ENCODE assay signal across 23 mouse cellular contexts in genomic region chr7:44225076-44225475, GRCm38 (mm10). TPM values are rescaled to one million over a fixed set of nuclear protein-coding genes. Genes with fewer than 3 reads are reported as not detected.
DNase-seq lines count a peak whose midpoint lies in the region; ATAC-seq and TF ChIP-seq lines count a peak whose summit lies in the region.
"Had no signal": no experiment of that assay in that cellular context is flagged by ENCODE, and none has a peak within 500 bp of the region (broad histone marks: within the 10 kb centered on the region; RNA-seq: fewer than 3 reads in every experiment).

TSS of gene Klk1 (plus strand) at chr7:44225360.

- no peak within 1 kb of the TSS for H3K9ac ChIP-seq in kidney, embryonic 14.5 days (ENCODE audit: low read depth, low read length)
- H3K9ac ChIP-seq: embryonic facial prominence, embryonic 13.5 days; hindbrain, embryonic 13.5 days; liver, postnatal 0 days had no signal

- no peaks in the 10 kb centered on the region for H3K9me3 ChIP-seq in kidney, embryonic 14.5 days (ENCODE audit: control insufficient read depth, low read length)
- H3K9me3 ChIP-seq: embryonic facial prominence, embryonic 13.5 days; hindbrain, embryonic 13.5 days; limb, embryonic 10.5 days; megakaryocyte, embryonic 14.5 days had no signal

- no peaks in the 10 kb centered on the region for H3K4me1 ChIP-seq in kidney, adult 2 months (ENCODE audit: control insufficient read depth, insufficient read depth, low read length)
- no peaks in the 10 kb centered on the region for H3K4me1 ChIP-seq in kidney, embryonic 14.5 days (ENCODE audit: control insufficient read depth, insufficient read depth, low read length)
- H3K4me1 ChIP-seq: embryonic facial prominence, embryonic 13.5 days; hindbrain, embryonic 13.5 days; limb, embryonic 10.5 days had no signal

- no peaks in the 10 kb centered on the region for H3K36me3 ChIP-seq in kidney, adult 2 months (ENCODE audit: control insufficient read depth, insufficient read depth, low read length)
- H3K36me3 ChIP-seq in kidney, embryonic 14.5 days (ENCODE audit: control insufficient read depth, insufficient read depth, low read length): no peaks in the 10 kb centered on the region
- H3K36me3 ChIP-seq: embryonic facial prominence, embryonic 13.5 days; hindbrain, embryonic 13.5 days; limb, embryonic 10.5 days had no signal

- no peak for ATAC-seq in kidney, embryonic 14.5 days (ENCODE audit: low FRiP score, low TSS enrichment)
- ATAC-seq: forebrain, embryonic 14.5 days; liver, postnatal 0 days had no signal

- peak within 1 kb of the TSS; percentile 98 for H3K27ac ChIP-seq in kidney, adult 2 months (ENCODE audit: insufficient read depth, low read depth, low read length)
- H3K27ac ChIP-seq in kidney, embryonic 14.5 days (ENCODE audit: low read depth, low read length): no peak within 1 kb of the TSS
- H3K27ac ChIP-seq in gastrocnemius, adult 2 months: no peak within 1 kb of the TSS
- H3K27ac ChIP-seq: embryonic facial prominence, embryonic 13.5 days; hindbrain, embryonic 13.5 days; limb, embryonic 10.5 days had no signal

- no peak for TF ChIP-seq CTCF in kidney, adult 2 months (conservative IDR thresholded peaks at IDR 0.05; ENCODE audit: insufficient read depth, insufficient read length, low read depth, low read length)
- no peak for TF ChIP-seq CTCF in gastrocnemius, adult 2 months (IDR thresholded peaks at IDR 0.05)

- TF ChIP-seq POLR2A in kidney, adult 2 months (IDR thresholded peaks at IDR 0.05; ENCODE audit: low read depth, low read length): no peak

- H3K27me3 ChIP-seq in kidney, adult 2 months (replicated peaks; ENCODE audit: control insufficient read depth, insufficient read depth, low read length): no peaks in the 10 kb centered on the region
- H3K27me3 ChIP-seq in kidney, embryonic 14.5 days (ENCODE audit: control insufficient read depth, insufficient read depth, low read length): no peaks in the 10 kb centered on the region
- H3K27me3 ChIP-seq: embryonic facial prominence, embryonic 13.5 days; hindbrain, embryonic 13.5 days had no signal

- no peak within 1 kb of the TSS for H3K4me2 ChIP-seq in kidney, embryonic 14.5 days (replicated peaks; ENCODE audit: low read depth, low read length)
- H3K4me2 ChIP-seq: embryonic facial prominence, embryonic 13.5 days; heart, embryonic 11.5 days; hindbrain, embryonic 13.5 days had no signal

- peak; percentile 66 for DNase-seq in kidney, adult 2 months
- DNase-seq in R1 (ENCODE audit: low read depth, low spot score): peak; percentile 87
- DNase-seq in kidney, adult 9 months: peak; percentile 69
- DNase-seq in large intestine, adult 2 months (ENCODE audit: low read depth, low spot score): peak; percentile 42
- no peak for DNase-seq in ovary, postnatal 36 days (ENCODE audit: low spot score)
- DNase-seq in cerebellum, adult 9-11 months: no peak
- no peak for DNase-seq in gastrocnemius, adult 2 months
- DNase-seq: cerebellum, postnatal 14 days; heart, postnatal 10 days; liver, postnatal 0 days; lung, postnatal 10 days; midbrain, embryonic 14.5 days; spleen, adult 18-20 months had no signal

- peak within 1 kb of the TSS; percentile 36 for H3K4me3 ChIP-seq in kidney, adult 2 months (ENCODE audit: insufficient read depth, low read depth, low read length)
- no peak within 1 kb of the TSS for H3K4me3 ChIP-seq in kidney, embryonic 14.5 days (ENCODE audit: low read length)
- H3K4me3 ChIP-seq in gastrocnemius, adult 2 months: no peak within 1 kb of the TSS
- H3K4me3 ChIP-seq: embryonic facial prominence, embryonic 13.5 days; hindbrain, embryonic 13.5 days; limb, embryonic 10.5 days; megakaryocyte, embryonic 14.5 days had no signal

- WGBS in kidney, adult 2 months: 32% methylated on average over 1 of the region's 1 CpGs
- WGBS in kidney, embryonic 14.5 days: 47% methylated on average over 1 of the region's 1 CpGs
- 19% methylated on average over 1 of the region's 1 CpGs for WGBS in large intestine, adult 2 months

- intact Hi-C loops in gastrocnemius, adult 2 months (cut with DNase I): no loop called here

RNA-seq across cellular contexts. Expression of gene Klk1, which starts in this region (rescaled TPM):
- 4,551 and 6,375 TPM in 2 replicates for polyA plus RNA-seq in kidney, adult 2 months (2012; rRNA removed)
- polyA plus RNA-seq in kidney, embryonic 14.5 days (2014; fragmentation: Nextera tagmentation; extraction: Ambion mirVana): 0.70 and 2.1 TPM in 2 replicates
- polyA plus RNA-seq in large intestine, adult 2 months (2012; rRNA removed): 389 and 435 TPM in 2 replicates
- total RNA-seq in gastrocnemius, adult 2 months (2021): not detected
- total RNA-seq: heart, postnatal 10 days; layer of hippocampus, postnatal 10 days; left cerebral cortex, adult 8-10 months had no signal
- polyA plus RNA-seq: embryonic facial prominence, embryonic 13.5 days; forebrain, embryonic 14.5 days; heart, embryonic 11.5 days; hindbrain, embryonic 13.5 days; limb, embryonic 10.5 days; liver, postnatal 0 days; midbrain, embryonic 14.5 days; neural tube, embryonic 14.5 days had no signal

Comparison
In these comparisons a context has a peak if more than half of its experiments do, and no peak if none do; other contexts are left out.
1. RNA of gene Klk1 (polyA plus RNA-seq): 4,551 to 6,375 TPM in kidney, adult 2 months and 389 to 435 TPM in large intestine, adult 2 months; 0.70 to 2.1 TPM in kidney, embryonic 14.5 days; every median in the first group is over 100 times any median in the second.
2. RNA of gene Klk1 (polyA plus RNA-seq): 4,551 to 6,375 TPM in kidney, adult 2 months; 389 to 435 TPM in large intestine, adult 2 months; every median in the first group is over 10 times any median in the second.
3. DNase-seq: peak in kidney, adult 2 months (single experiment), R1 (single experiment), kidney, adult 9 months (single experiment) and large intestine, adult 2 months (single experiment); none in ovary, postnatal 36 days (single experiment), cerebellum, adult 9-11 months (single experiment) and gastrocnemius, adult 2 months (single experiment).